Mouse (Mus musculus) lung, embryonic 14.5 days (tissue): ENCODE measurements at regions not wholly inside any gene's neighbourhood (a gene's known extent, or its start where the extent isn't known, plus 50 kb on each side); places are given as distances from the start of the nearest gene placed in this dataset.
"Not testable (repeated sequence)": the region's sequence is repeated elsewhere in the genome, so short reads cannot be mapped to it uniquely, and the experiment has no call there.

Source experiments
- ATAC-seq: fragments of 200-750 bp; cut with Nextera tagmentation; 2 replicates; pipeline ENCODE4 v1.8.0; 2017; ENCODE audit warnings: mild to moderate bottlenecking, moderate TSS enrichment, moderate library complexity; ENCODE audit not compliant: insufficient read depth
- DNase-seq: peaks from one replicate; pipeline ENCODE4 v3.0.0-alpha.2; 2015
- H3K27ac ChIP-seq: fragments of 300-500 bp; sonication (generic); 2 replicates; pipeline ENCODE4 v1.5.1; 2014; ENCODE audit warnings: low read depth, mild to moderate bottlenecking, moderate library complexity
- H3K27me3 ChIP-seq: fragments of 300-500 bp; sonication (generic); 2 replicates; pipeline ENCODE4 v1.6.1; 2014; ENCODE audit warnings: low read length, control low read depth; ENCODE audit not compliant: insufficient read depth
- H3K36me3 ChIP-seq: fragments of 300-500 bp; sonication (generic); 2 replicates; pipeline ENCODE4 v1.6.1; 2014; ENCODE audit warnings: control low read depth; ENCODE audit not compliant: insufficient read depth
- H3K4me1 ChIP-seq: fragments of 300-500 bp; sonication (generic); 2 replicates; pipeline ENCODE4 v1.6.1; 2014; ENCODE audit warnings: antibody characterized with exemption, control low read depth; ENCODE audit not compliant: insufficient read depth
- H3K4me2 ChIP-seq: fragments of 300-500 bp; sonication (generic); 2 replicates; pipeline ENCODE4 v1.6.1; 2014; ENCODE audit warnings: mild to moderate bottlenecking
- H3K4me3 ChIP-seq: fragments of 300-500 bp; sonication (generic); 2 replicates; pipeline ENCODE4 v1.5.1; 2014; ENCODE audit warnings: low read depth, low read length
- H3K9ac ChIP-seq: fragments of 300-500 bp; sonication (generic); 2 replicates; pipeline ENCODE4 v1.6.1; 2014
- H3K9me3 ChIP-seq: fragments of 300-500 bp; sonication (generic); 2 replicates; pipeline ENCODE4 v1.6.1; 2016; ENCODE audit warnings: low read depth, low read length, control low read depth
- CTCF ChIP-seq: IDR thresholded peaks from 2 replicates; pipeline ENCODE4 v1.5.1; 2016; ENCODE audit warnings: antibody characterized with exemption, low read depth
- WGBS: fragments of 180-500 bp; shearing (Covaris S2); extraction: QIAGEN DNeasy Blood & Tissue Kit; methylation state at CpG from one replicate; pipeline ENCODE4 v1.1.7; 2014; 5-methylcytosine and 5-hydroxymethylcytosine counted together

DNA sequence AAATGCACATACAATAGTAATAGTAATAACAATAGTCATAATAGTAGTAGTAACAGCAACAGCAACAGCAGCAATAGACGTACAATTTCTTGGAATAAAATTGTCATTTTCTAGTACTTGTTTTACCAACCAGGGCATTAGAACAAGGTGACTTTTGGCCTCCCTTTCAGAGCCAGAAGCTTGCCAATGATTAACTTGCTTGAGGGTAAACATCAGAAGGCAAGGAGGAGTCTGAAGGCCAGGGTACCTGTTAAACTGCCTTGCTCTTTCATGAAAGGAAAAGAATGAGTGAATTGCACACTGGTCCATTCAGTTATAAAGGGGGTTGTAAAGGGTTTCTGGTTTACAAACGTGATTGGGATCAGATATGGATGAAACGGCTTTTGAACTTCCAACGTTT, 351.2 kb upstream of the Nectin3 start:
- Histone ChIP-seq H3K36me3 (no peaks in the 10 kb centered on the region), H3K27me3 (no peaks in the 10 kb centered on the region), H3K4me3 (no peak overlapping the region), H3K9me3 (no peaks in the 10 kb centered on the region), H3K9ac (no peak overlapping the region), H3K27ac (no peak overlapping the region), H3K4me2 (no peak overlapping the region), H3K4me1 (no peaks in the 10 kb centered on the region)
- WGBS: 48% methylated on average over 4 of the region's 4 CpGs
- DNase-seq (peak; percentile 30), ATAC-seq (no peak)
- TF ChIP-seq CTCF: no peak

DNA sequence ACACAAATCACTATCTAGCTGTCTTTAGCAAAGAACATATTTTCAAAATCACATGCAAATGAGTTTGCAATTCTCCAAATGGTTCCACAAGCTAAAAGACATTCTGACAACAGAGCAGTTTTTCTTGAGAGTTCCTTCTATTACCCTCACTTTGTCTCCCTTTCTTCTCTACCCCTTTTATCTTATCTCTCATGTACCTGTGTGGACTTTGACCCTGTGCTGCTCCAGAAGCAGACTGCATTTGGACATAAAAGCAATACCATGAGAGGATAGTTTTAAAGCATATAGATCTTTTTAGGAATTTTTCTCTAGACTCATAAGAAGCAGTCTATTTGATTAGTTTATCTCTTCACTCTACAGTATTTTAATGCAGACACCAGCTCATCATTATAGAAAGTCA, 350.4 kb upstream of the Nectin3 start:
- H3K9me3 ChIP-seq: no peaks in the 10 kb centered on the region
- no peak overlapping the region for H3K9ac ChIP-seq
- no peak overlapping the region for H3K27ac ChIP-seq
- ATAC-seq (no peak), DNase-seq (no peak)
- TF ChIP-seq CTCF: no peak
- no peaks in the 10 kb centered on the region for H3K27me3 ChIP-seq
- H3K4me3 ChIP-seq: no peak overlapping the region
- no peaks in the 10 kb centered on the region for H3K36me3 ChIP-seq
- H3K4me2 ChIP-seq: no peak overlapping the region
- no peaks in the 10 kb centered on the region for H3K4me1 ChIP-seq

DNA sequence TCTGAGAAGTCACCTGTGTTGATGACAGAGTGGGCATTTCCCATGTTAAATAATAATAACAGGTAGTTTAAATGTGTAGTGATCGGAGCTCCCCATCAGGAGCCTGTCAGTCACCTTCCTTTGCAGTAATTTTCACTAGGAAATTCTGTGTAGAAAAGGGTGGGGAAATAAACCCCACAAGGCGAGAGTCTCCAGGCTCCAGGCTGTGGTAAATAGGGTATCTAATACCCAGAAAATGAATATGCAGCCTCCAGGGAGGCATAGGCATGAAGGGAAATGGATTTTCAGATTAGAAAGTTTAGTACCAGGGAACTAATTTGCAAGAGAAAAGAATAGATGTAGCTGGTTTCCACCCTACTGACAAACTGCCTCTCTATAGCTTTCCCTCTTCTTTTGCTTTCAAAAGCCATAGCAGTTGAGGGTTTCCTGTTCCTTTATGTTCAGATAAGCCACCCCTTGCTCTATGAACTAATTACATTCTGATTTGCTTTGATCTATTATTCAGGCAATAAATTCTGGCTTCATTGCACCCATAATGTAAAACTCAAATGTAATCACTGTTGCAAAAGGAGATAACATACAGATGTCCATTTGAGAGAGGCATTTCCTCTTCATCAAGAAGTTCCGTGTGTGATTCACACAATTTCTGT, 349.5 kb upstream of the Nectin3 start:
- Histone ChIP-seq H3K4me3 (no peak overlapping the region), H3K27ac (no peak overlapping the region), H3K9me3 (no peaks in the 10 kb centered on the region), H3K27me3 (no peaks in the 10 kb centered on the region), H3K4me1 (no peaks in the 10 kb centered on the region), H3K36me3 (no peaks in the 10 kb centered on the region), H3K9ac (no peak overlapping the region), H3K4me2 (no peak overlapping the region)
- no peak for TF ChIP-seq CTCF
- DNase-seq (no peak), ATAC-seq (no peak)
- WGBS: 66% methylated on average over 3 of the region's 3 CpGs

DNA sequence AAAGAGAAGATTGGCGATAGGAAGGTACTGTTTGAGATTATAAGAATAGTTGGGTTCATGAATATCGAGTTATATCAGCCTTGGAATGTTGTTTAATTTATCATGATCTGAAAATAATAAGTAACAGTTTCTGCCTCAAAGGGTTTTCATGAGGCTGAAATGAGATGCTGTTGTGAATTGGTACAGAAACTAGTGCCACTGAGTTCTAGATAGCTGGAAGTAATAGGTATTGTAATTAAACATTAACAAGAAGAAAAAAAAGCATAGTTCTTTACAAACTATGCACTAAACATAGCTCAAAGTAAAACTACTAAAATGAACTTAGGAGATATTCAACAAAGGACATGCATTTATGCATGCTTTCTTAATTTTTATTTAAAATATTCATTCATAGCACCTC, 342.9 kb upstream of the Nectin3 start:
- no peaks in the 10 kb centered on the region for H3K27me3 ChIP-seq
- WGBS: 46% methylated on average over 2 of the region's 2 CpGs
- no peak for ATAC-seq
- H3K27ac ChIP-seq: no peak overlapping the region
- no peaks in the 10 kb centered on the region for H3K4me1 ChIP-seq
- H3K9ac ChIP-seq: no peak overlapping the region
- no peak for TF ChIP-seq CTCF
- H3K4me2 ChIP-seq: no peak overlapping the region
- DNase-seq: no peak
- no peaks in the 10 kb centered on the region for H3K36me3 ChIP-seq
- no peaks in the 10 kb centered on the region for H3K9me3 ChIP-seq
- H3K4me3 ChIP-seq: no peak overlapping the region

DNA sequence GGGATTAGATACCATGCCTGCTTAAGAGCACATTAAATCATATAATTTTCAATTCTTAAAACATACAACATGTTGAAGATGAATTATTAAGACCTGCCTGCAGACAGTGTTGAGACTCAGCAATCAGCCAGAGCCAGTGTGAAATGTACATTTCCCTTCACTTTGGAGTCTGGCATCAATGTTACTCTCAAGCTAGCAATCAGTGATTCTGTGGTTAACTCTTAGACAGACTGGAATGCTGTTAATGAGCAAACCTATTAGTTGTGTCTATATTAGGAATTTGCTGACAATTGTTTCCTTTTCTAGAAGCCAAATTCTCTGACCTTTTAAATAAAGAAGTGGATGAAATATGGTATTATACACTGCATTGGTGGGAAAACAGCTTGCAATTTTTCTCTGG, 342.4 kb upstream of the Nectin3 start:
- H3K4me2 ChIP-seq: no peak overlapping the region
- H3K27me3 ChIP-seq: no peaks in the 10 kb centered on the region
- H3K9me3 ChIP-seq: no peaks in the 10 kb centered on the region
- DNase-seq (no peak), ATAC-seq (no peak)
- no peak for TF ChIP-seq CTCF
- no peak overlapping the region for H3K9ac ChIP-seq
- no peak overlapping the region for H3K27ac ChIP-seq
- H3K36me3 ChIP-seq: no peaks in the 10 kb centered on the region
- no peak overlapping the region for H3K4me3 ChIP-seq
- no peaks in the 10 kb centered on the region for H3K4me1 ChIP-seq

DNA sequence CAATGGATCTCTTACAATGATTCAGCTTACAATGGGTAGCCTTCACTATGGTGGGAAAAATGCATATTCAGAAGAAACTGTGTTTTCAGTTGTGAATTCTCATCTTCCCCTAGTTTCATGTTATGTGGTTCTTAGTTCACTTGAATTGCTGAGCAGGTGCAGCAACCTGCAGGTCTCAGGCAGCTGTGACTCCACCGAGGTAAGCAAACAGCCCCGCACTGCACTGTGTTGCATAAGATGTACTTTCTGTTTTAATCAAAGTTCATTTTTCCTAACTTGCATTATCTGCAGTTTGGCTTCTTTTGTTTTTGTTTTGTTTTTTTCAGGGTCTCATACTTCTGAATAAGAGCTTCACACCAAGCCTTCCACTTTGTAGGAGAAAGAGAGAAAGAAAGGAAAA, 326.8 kb upstream of the Nectin3 start:
- WGBS: 71% methylated on average over 2 of the region's 2 CpGs
- ATAC-seq (no peak), DNase-seq (no peak)
- H3K9me3 ChIP-seq: no peaks in the 10 kb centered on the region
- H3K27me3 ChIP-seq: no peaks in the 10 kb centered on the region
- no peaks in the 10 kb centered on the region for H3K4me1 ChIP-seq
- no peak for TF ChIP-seq CTCF
- no peak overlapping the region for H3K27ac ChIP-seq
- H3K9ac ChIP-seq: no peak overlapping the region
- no peaks in the 10 kb centered on the region for H3K36me3 ChIP-seq
- no peak overlapping the region for H3K4me2 ChIP-seq
- no peak overlapping the region for H3K4me3 ChIP-seq

DNA sequence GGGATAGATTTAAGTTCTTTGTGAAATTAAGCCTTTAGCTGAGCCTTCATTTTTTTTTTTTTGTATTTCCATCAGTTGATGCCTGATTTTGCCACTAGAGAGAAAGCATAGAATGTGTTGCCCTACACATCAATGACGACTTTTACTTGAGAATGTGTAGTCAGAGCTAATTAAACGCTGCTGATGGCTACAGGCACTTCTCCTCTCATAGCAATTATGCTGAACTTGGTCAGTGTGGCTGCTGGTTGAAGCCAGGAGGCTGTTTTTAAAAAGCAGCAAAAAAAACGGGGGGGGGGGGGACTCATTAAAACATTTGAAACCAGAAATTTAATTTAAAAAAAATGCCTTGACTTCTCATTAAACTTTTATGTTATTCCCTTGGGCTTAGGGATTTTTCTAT, 324.4 kb upstream of the Nectin3 start:
- Histone ChIP-seq H3K9ac (no peak overlapping the region), H3K4me1 (no peaks in the 10 kb centered on the region), H3K4me2 (no peak overlapping the region), H3K27me3 (no peaks in the 10 kb centered on the region), H3K36me3 (no peaks in the 10 kb centered on the region), H3K27ac (no peak overlapping the region), H3K4me3 (no peak overlapping the region), H3K9me3 (no peaks in the 10 kb centered on the region)
- 49% methylated on average over 3 of the region's 3 CpGs for WGBS
- ATAC-seq: no peak
- DNase-seq: no peak
- TF ChIP-seq CTCF: no peak

DNA sequence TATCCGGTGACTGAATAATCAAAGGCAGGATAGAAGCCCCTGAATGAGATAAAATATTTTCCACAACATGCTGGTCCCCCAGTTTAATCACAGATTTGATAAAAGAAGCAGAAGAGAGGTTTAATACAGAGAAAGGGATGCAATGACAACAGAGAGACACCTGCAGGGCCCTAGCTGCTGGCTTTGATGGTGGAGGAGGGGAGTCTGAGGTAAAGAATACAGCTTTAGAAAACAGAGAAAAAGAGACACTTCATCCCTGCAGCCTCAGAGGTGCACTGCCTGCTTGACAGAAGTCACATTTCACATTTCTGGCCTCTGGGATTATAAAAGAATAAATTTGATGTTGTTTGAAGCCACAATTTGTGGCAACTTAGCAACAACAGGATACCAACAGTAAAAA, 319.9 kb upstream of the Nectin3 start:
- Histone ChIP-seq H3K27me3 (no peaks in the 10 kb centered on the region), H3K9ac (no peak overlapping the region)
- no peak for ATAC-seq

DNA sequence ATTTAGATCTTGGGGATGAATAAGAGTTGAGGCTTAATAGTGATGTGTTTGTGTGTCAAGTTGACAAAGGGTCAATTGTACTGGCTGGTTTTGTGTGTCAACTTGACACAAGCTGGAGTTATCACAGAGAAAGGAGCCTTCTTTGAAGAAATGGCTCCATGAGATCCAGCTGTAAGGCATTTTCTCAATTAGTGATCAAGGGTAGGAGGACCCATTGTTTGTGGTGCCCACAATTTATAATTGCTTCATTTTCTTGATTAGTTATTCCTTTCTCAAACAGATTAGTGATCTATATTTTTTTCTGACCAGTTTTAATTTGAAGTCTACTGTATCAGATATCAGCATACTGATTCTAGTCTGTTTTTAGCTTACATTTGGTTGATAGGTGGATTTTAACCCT, 313.5 kb upstream of the Nectin3 start:
- H3K27me3 ChIP-seq, H3K36me3 ChIP-seq, H3K4me2 ChIP-seq, ATAC-seq, H3K9me3 ChIP-seq, H3K4me1 ChIP-seq, H3K4me3 ChIP-seq, H3K27ac ChIP-seq, DNase-seq, H3K9ac ChIP-seq: not testable (repeated sequence)

More for the DNA sequence above, 319.9 kb upstream of the Nectin3 start:
- Histone ChIP-seq H3K4me2 (no peak overlapping the region), H3K9me3 (no peaks in the 10 kb centered on the region), H3K4me1 (no peaks in the 10 kb centered on the region), H3K4me3 (no peak overlapping the region), H3K27ac (no peak overlapping the region), H3K36me3 (no peaks in the 10 kb centered on the region)
- no peak for TF ChIP-seq CTCF
- WGBS: 73% methylated on average over 1 of the region's 1 CpGs
- DNase-seq: no peak
